Mouse (Mus musculus) c-Kit-positive CD71-positive TER-119-negative erythroid progenitor cells, embryonic 14.5 days (primary cell): Measurements from ENCODE around the gene Tti1.
A peak's percentile ranks its signal among the peaks of the same experiment; 100 is the strongest.
"Not testable (repeated sequence)": the region's sequence is repeated elsewhere in the genome, so short reads cannot be mapped to it uniquely, and the experiment has no call there.

Source experiments
- DNase-seq: peaks from one replicate; pipeline ENCODE4 v3.0.0-alpha.2; 2013; ENCODE audit warnings: low read depth

Gene Tti1

GRCm38 (mm10) chr2:158028354-158028863 is at the start of gene Tti1, which contains the start of gene Rprd1b:
Tti1 (minus strand) TSS chr2:158028433.
Rprd1b (plus strand) TSS chr2:158028497.
- DNase-seq = peak; percentile 90

DNA sequence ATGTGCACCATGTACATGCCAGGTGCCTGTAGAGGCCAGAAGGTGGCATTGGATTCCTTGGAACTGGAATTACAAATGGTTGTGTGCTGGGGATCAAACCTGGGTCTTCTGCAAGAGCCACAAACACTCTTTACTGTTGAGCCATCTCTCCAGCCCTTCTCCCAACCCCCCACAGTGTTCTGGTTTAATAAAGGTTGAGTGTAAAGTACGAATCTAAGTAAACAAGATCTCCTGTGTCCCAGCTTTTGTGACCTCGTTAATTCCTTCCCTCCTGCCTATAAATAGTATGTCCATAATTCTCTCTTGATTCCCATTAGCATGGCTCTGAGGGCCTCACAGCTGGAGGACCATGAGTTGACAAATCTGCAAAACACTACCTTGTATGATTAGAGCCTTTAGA is 49.7 kb upstream of the Tti1 start:
- DNase-seq = no peak

DNA sequence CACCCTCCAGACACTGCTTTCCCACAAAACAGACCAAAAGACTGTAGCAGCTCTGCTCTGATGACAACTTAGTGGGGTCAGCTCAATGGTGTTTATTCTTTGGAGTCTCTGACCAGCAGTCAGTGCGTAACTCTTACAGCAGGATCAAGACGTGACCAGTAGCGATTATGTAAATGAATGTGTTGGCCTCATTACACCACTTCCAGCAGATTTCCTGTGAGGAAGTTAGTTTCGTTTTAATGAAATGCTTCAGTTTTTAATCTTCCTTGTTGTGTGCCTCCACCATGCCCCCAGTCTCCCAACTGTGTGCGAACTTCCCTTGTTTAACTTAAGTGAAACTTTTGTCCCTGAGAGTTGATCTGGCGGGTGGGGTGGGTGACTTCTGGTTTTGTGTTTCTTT is 48.5 kb upstream of the Tti1 start:
- no peak for DNase-seq

- no peak for DNase-seq
Measured at GRCm38 (mm10) chr2:158074835-158075234, 46.6 kb upstream of the Tti1 start.

DNA sequence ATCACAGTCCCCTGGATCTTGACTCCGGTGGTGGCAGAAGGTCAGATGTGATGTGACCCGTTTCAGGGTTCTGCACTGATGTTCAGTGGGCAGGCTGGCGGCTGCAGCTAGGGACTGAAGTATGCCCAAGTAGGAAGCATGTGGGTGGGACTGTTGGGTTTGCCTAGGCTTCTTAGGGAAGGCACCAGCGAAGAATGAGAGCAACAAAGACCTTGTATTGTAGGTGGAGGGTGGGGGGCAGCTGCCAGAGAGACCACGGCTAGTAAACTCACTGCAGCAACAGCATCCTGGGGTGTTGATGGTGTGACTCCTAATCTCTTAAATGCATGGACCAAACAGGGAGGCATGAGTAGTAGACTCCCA is 43.4 kb upstream of the Tti1 start:
- no peak for DNase-seq

DNA sequence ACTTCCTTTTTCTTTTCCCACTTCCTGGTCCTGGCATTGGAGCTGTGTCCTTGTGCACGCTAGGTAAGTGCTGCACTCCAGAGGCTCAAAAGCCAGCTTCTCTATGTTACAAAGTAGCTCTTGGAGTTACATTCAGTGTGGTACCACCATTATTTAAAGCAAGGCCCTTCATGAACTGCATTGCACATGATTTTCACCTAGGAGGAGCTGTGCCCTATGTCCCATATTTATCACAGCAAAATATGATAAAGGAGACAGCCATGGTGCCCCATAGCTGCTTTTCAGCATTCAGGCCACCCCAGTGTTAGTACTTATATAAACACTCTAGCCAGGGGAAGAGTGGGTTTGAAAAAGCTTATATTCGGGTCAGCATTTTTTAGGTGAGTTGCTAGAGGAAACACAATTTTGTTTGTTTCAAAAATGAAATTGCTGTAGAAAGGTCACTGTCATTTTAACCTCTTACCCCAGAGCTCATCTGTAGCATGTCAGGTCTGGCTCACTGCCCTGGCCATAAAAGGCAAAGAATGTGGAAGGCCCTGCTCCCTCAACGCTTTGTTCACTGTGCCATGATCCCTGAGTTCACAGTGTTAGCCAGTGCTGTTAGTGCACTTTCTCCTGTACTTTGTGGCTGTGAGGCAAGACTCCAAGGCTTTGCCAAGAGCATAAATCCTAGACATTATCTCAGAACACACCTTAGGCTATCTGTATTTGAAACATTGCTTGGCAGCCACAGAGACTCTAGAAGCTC is 42.8 kb upstream of the Tti1 start:
- no peak for DNase-seq

- DNase-seq = no peak
Measured at GRCm38 (mm10) chr2:158068444-158068971, 40.3 kb upstream of the Tti1 start.

DNA sequence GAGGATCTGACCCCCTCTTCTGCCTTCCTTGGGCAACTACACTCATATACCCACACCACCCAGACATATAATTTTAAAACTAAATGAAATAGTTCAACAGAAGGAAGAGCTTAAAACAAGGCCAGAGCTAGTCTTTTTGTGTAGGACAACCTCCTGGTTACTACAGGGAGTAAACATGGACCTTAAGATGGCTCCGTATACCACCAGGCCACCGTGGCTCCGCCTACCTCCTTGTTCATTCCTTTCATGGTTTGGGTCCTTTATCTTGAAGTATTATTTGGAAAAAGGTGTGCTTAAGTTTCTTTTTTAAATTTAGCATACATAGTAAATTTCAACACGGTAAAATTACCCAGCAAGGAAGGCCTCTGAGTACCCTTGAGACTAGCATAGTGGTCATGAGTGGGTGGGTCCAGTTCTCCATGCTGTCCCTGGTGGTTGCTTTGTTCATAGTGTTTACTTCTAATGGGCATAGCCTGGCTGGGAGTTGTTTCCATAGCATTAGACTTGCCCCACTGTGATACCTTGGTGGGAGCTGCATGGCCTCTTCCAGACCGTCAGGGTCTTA is 39.1 kb upstream of the Tti1 start:
- no peak for DNase-seq

GRCm38 (mm10) chr2:158066456-158066855 is 38.2 kb upstream of the Tti1 start:
- DNase-seq = no peak

- DNase-seq = no peak
Measured at GRCm38 (mm10) chr2:158065064-158065463, 36.8 kb upstream of the Tti1 start.

- no peak for DNase-seq
Measured at GRCm38 (mm10) chr2:158064571-158065048, 36.4 kb upstream of the Tti1 start.

- DNase-seq = no peak
Measured at GRCm38 (mm10) chr2:158063036-158063435, 34.8 kb upstream of the Tti1 start.

DNA sequence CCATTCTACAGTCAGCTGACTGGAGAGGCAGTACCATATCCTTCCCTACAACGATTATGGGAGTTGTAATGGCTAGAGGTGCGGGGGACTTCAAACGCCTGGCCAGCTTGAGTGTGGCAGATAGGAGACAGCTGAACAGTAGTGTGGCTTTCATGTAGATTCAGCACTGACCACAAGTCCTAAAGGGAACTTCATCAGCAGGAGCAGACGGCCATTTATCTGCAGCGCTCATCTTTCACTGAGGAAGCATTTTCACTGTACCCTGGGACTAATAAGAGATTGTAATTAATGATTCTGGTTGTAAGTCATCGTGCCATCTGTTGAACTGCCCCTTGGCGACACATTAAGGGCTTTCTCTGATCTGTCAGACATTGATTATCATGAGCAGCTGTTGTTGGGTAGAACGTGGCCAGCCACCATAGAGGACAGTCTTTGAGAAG is 31.5 kb upstream of the Tti1 start:
- DNase-seq = no peak

DNA sequence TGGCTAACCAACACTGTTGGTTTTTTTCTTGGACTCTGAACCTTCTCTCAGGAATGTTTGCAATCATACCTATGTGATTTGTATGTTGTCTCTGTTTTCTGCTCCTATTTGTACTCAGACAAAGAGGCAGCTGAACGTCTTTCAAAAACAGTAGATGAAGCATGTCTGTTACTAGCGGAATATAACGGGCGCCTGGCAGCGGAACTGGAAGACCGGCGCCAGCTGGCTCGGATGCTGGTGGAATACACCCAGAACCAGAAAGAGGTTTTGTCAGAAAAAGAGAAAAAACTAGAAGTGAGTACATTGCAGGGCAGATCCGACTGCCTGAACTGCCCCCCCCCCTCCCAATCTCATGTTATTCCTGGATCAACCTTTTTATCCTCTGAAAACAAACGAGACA is 30.3 kb upstream of the Tti1 start:
- DNase-seq = no peak

DNA sequence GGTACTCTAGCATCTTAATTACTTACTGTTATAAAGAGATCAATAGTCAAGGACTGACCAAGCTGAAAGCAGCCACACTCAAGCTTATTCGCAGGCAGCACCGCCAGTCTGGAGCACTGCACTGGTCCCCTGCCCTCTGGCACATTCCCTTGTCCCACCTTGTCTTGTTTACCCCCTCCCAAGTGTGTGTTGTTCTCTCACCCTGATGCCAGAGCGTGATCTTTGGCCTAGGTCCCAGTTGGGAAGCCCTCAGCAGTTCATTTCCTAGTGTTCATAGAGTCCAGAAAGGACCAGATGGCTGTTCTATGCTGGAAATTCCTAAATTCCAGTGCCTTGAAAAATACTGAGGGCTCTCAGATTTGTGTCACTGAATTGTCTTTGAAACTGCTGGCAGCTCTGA is 28.8 kb upstream of the Tti1 start:
- no peak for DNase-seq

GRCm38 (mm10) chr2:158055383-158055782 is 27.1 kb upstream of the Tti1 start:
- DNase-seq = not testable (repeated sequence)

DNA sequence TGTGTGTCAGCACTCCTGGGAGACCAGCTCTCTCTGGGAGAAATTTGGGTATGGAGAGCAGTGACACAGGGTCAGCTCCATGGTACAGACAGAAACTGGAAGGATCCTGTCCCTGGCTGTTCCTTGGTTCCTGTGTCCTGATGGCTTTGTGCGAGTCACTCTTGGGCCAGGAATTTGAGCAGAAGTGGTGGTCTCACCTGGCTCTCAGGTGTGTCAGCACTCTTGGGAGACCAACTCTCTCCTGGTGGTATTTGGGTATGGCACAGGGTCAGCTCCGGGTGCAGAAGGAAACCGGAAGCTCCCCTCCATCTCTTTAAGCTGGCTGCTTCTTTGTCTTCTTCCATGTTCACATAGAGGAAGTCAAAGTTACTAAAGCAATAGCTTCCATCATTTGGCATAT is 26.4 kb upstream of the Tti1 start:
- no peak for DNase-seq

DNA sequence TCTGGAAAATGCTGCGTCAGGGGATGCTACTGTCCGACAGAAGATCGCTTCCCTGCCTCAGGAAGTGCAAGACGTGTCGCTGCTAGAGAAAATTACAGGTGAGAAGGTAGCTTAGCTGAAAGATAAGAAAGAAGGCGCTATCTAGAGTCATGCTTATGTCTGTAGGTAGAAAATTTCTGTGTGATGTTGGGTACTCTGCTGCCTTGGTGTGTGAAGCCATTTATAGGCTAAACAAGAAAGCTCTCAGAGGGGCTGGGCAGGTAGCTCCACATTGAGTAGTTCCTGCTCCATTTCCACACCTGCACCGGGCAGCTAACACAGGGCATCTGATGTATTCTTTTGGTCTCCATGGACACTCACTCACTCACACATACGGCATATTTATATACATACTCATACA is 21.9 kb upstream of the Tti1 start:
- no peak for DNase-seq

GRCm38 (mm10) chr2:158048718-158049117 is 20.5 kb upstream of the Tti1 start:
- no peak for DNase-seq

DNA sequence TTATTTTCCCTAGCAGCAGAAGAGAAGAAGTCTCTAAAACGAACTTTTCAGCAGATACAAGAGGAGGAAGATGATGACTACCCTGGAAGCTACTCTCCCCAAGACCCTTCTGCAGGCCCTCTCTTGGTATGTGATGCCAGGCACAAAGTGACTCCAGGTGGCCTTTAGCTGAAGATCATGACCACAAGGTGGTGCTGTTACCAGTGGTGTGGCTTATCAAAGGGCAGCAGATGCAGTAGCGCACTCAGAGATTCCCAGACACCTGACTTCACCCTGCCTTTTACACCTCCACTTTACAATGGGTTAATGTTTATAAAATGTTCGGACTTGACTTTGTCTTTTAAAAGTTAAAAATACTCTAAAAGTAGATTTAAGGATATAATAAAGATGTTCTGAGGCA is 19.7 kb upstream of the Tti1 start:
- DNase-seq = peak; percentile 78

DNA sequence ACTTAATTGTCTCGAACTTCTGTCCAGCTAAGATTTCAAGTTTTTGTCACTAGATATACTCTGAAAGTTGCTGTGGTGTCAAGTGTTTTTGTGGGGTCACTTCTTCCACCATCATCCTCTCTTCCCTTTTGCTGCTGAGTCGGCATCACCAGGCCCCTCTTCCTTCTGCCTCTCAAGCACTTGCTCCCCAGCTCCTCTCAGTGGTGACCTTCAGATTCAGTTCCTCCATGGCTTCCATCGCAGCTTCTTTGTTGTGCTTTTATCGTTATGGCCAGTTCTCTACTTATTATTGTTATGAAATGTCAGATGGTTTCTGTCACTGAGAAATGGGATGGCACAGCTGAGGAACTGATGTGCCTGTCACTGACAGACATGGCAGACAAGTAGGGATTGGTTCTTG is 18.0 kb upstream of the Tti1 start:
- DNase-seq = no peak

DNA sequence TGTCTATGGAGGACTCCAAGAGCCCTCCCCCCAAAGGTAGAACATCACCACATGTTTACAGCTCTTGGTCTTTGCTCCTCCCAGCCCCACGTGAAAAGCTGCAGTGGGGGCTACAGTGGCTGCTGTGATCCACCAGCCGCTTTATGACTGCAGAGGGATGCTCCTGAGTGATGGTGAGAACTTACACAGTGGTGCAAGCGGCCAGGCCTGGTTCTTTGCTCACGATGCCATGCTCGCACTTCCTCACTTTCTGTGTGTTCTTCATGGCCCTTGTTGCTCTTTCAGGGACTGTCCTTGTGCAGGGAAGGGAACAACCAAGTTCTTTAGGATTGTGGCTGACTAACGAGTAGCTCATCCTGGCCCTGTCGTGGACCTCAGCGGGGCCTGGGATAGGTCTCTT is 15.3 kb upstream of the Tti1 start:
- no peak for DNase-seq

- no peak for DNase-seq
Measured at GRCm38 (mm10) chr2:158040396-158040795, 12.2 kb upstream of the Tti1 start.
